Mouse (Mus musculus) B cell, adult 2 months (primary cell): Measurements from ENCODE around the gene Rpl18a.
"Not testable (repeated sequence)": the region's sequence is repeated elsewhere in the genome, so short reads cannot be mapped to it uniquely, and the experiment has no call there.

Source experiments
- DNase-seq, 2 experiments: peaks; one replicate each; pipeline ENCODE4 v3.0.0; 2022

Rpl18a gene

GRCm38 (mm10) chr8:70902211-70902610, 5.0 kb upstream of the Rpl18a start:
- DNase-seq, result no peak

- DNase-seq, result no peak
These were observed 3.7 kb upstream of the Rpl18a start for GRCm38 (mm10) chr8:70900872-70901387.

- no peak for DNase-seq
These were observed 2.0 kb upstream of the Rpl18a start for GRCm38 (mm10) chr8:70899226-70899625.

GRCm38 (mm10) chr8:70898661-70899198, 1.5 kb upstream of the Rpl18a start:
- peak; percentile 58 to 61 for DNase-seq

- peak; percentile 89 to 90 for DNase-seq
These were observed 635 bp upstream of the Rpl18a start for GRCm38 (mm10) chr8:70897681-70898413.

GRCm38 (mm10) chr8:70896316-70897020, 744 bp downstream of the Rpl18a start:
- no peak for DNase-seq

GRCm38 (mm10) chr8:70895571-70896259, 1.5 kb downstream of the Rpl18a start:
- DNase-seq, result not testable (repeated sequence)

- no peak for DNase-seq
These were observed 2.3 kb downstream of the Rpl18a start for GRCm38 (mm10) chr8:70894771-70895545.

- no peak for DNase-seq
These were observed 2.9 kb downstream of the Rpl18a start for GRCm38 (mm10) chr8:70894385-70894720.

GRCm38 (mm10) chr8:70893656-70894384, 3.4 kb downstream of the Rpl18a start:
- peak; percentile 87 to 90 for DNase-seq

- no peak for DNase-seq
These were observed 4.1 kb downstream of the Rpl18a start for GRCm38 (mm10) chr8:70892896-70893655.

- peak in 1 of 2 experiments; percentile 39 for DNase-seq
These were observed 5.0 kb downstream of the Rpl18a start, which contains the start of gene Slc5a5 for GRCm38 (mm10) chr8:70892022-70892895. TSS of gene Slc5a5 (minus strand) at chr8:70892757.

GRCm38 (mm10) chr8:70891356-70891755, 5.9 kb downstream of the Rpl18a start:
- DNase-seq, result peak; percentile 54 to 55

GRCm38 (mm10) chr8:70890656-70891055, 6.6 kb downstream of the Rpl18a start:
- no peak for DNase-seq

- DNase-seq, result peak; percentile 64 to 65
These were observed 9.5 kb downstream of the Rpl18a start for GRCm38 (mm10) chr8:70887669-70888068.

- peak; percentile 73 to 76 for DNase-seq
These were observed 11.6 kb downstream of the Rpl18a start for GRCm38 (mm10) chr8:70885612-70886011.

GRCm38 (mm10) chr8:70884683-70885082, 12.5 kb downstream of the Rpl18a start:
- no peak for DNase-seq

GRCm38 (mm10) chr8:70884186-70884585, 13.0 kb downstream of the Rpl18a start:
- DNase-seq, result no peak

- no peak for DNase-seq
These were observed 16.7 kb downstream of the Rpl18a start for GRCm38 (mm10) chr8:70880546-70880945.

GRCm38 (mm10) chr8:70880126-70880525, 17.1 kb downstream of the Rpl18a start:
- DNase-seq, result no peak
